Mouse (Mus musculus) testis, postnatal 14 days (tissue): ENCODE measurements around the gene Taf5l.
"Not testable (repeated sequence)": the region's sequence is repeated elsewhere in the genome, so short reads cannot be mapped to it uniquely, and the experiment has no call there.

Experiments used
- DNase-seq: peaks from one replicate; pipeline ENCODE4 v3.0.0; 2021; ENCODE audit warnings: low spot score

Gene Taf5l

DNA sequence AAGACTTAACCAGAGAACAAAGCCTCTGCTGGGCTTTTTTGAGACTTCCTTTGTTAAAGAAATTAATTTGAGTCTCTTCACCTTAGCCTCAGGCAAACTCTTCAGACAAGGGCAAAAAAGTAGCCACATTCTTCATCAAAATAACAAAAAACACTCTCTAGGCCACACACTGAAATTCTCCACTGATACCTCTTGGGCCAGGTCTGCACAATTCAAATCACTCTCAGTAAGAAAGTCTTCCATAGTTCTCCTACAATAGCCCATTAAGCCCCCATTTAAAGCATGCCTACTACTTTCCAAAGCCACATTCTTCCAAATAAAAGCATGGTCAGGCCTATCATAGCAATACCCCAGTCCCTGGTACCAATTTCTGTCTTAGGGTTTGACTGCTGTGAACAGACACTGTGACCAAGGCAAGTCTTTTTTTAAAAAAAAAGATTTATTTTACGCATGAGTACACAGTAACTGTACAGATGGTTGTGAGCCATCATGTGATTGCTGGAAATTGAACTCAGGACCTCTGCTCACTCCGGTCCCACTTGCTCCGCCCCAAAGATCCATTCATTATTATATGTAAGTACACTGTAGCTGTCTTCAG is 9.1 kb downstream of the Taf5l start:
- no peak for DNase-seq

DNA sequence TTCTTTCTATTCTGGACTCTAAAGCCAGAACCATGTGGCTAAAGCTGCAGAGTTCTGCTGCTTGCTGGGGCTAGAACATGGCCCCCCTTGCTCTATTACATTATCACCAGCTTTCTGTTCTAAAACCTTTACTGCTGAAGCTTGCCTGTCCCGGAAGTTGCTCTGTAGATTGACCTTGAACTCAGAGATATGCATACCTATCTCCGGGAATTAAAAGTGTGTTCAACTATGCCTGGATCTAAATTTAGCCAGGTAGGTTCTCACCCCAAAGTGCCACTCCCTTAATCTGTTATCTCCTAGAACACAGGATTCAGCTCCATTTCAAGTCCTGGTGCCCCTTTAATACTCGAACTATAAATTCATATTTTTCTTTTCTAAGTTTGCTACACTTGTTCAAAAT is 9.6 kb downstream of the Taf5l start:
- no peak for DNase-seq

DNA sequence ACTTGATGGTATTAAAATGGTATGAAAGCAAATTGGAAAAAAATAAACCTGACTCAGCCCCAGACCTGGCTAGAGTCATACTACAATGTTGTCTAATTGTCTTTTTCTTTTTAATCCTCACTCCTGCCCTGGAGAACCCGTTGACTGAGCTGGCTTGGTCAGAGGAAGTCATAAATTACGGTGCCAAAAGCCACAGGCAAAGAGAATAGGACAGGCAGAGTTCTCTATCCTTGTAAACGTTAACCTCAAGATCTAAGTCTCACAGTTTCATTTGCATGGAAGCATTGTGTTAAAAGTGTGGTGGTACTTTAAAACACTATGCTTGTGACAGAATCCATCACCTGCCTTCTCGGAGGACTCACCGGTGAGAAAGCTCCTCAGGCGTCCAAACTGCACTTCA is 13.4 kb downstream of the Taf5l start:
- DNase-seq: no peak

DNA sequence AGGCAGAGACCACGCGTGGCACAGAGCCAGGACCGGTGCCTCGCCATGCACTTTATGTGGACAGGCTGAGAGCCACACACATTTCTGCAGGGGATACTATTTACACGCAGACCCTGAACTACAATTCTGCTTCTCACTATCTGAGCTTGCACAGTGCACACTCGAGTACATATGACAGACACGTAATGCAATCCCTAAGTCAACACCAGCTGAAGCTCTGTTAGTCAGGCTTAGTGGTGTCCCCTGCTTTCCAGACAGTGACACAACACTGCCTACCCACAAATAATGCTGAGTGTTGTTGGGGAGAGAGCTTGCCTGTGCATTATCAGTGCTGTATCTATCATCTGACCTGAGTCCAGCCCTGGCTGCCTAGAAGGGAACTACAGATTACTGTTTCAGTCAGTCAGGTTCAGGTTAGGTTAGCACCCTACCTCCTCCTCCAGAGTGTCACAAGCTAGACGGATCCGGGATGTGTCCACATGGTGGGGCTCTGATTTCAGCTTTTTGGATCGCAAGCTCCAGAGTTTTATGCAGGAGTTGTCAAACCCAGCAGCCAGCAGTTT is 18.6 kb downstream of the Taf5l start:
- DNase-seq: no peak

DNA sequence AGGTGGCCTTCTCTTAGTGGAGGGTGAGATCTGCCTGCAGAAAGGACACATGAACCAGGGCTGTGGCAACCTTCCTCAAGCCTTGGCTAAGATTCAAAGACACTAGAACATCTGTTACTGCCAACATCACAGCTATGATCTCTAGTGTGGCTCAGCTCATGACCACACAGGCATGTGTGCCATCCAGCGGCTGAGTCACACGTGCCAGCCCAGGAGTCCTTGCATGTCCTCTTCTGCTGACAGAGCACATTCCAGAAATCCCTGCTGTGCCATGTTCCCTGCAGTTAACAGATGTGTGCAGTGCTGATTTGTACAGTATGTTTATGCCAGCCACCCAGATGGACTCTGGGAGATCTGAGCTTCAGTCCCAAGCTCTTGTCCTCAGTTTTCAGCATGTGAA is 21.6 kb downstream of the Taf5l start:
- DNase-seq: no peak

DNA sequence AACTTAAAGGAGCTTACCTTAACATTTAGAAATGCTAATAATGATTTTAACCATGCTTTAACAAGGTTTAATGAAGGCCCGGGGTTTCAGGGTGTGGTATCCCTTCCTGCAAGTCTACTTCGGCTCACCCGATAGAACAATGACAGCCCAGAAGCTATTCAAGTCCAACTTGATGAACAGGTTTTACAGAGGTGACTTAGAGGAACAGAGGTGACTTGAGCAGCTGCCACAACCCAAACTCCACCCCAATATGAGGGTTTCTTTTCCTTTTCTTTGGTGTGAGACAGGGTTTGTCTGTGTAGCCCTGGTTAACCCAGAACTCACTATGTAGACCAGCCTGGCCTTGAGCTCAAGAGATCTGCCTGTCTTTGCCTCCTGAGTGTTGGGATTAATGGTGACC is 27.2 kb downstream of the Taf5l start:
- DNase-seq: no peak

DNA sequence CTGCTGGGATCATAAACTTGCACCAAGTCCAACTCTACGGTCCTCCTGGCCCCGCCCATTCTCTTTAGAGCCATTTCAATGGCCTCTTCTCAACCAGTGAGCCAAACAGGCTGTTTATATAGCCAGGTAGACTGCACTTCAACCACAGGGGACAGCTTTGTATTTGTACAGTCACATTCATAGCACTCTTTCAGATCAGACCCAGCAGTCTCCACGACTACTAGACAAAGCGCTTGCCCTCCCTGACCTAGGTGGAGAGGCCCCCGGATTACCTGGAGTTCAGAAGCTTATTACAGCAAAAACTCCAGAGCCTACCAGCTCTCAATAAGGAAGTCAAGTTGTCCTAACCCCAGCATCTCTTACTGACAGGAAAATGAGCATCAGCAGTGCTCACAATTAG is 27.6 kb downstream of the Taf5l start:
- DNase-seq: no peak

DNA sequence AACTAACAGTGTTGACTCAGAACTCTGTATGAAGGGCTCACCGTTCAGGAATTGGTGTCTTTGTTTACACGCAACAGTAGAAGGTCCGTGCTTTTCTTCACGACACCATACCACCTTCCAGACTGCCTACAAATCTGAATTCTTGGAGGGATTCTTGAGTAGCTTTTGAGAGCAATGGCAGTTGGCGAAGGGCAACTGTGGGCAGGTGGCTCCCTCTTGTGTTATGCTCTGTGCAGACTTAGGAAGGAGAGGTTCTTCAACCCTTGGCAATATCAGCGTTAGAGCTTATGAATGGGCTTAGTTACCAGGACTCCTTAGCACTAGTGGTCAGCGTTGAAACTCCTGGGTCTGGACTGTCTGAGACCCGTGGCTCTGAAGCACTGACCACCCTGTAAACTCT is 28.6 kb downstream of the Taf5l start:
- no peak for DNase-seq

DNA sequence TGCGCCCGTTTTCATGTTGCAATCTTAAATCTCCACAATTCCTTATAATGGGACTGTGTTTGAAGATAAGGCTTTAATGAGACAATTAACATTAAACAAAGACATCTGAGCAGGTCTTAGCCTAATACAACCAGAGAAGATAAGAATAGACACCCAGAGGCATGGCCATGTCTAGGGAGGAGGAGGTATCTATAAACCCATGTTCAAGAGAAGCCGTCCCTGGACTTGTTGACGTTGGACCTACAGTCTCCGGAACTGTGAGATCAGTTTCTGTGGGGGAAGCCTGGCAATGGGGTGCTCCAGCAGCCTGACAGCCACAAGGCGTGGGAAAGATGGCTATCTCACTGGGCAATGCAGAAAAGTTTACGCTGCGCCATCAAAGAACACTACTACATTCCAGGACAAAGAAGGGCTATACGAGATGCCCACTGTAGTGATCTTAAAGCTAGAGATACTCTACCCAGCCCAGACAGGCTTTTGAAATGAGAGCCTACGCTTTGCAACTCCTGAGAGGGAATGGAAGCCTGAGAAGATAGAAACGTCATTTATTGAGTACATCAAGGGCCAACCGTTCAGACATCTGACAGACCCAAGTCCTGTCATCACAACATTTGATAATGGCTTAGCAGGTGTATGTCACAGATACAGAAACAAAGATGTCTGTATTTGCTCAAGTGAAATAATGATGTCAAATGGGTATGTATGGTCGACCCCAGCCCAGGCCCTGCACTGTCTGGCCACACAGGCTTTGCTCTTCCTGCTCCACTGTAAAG is 30.7 kb downstream of the Taf5l start:
- no peak for DNase-seq

DNA sequence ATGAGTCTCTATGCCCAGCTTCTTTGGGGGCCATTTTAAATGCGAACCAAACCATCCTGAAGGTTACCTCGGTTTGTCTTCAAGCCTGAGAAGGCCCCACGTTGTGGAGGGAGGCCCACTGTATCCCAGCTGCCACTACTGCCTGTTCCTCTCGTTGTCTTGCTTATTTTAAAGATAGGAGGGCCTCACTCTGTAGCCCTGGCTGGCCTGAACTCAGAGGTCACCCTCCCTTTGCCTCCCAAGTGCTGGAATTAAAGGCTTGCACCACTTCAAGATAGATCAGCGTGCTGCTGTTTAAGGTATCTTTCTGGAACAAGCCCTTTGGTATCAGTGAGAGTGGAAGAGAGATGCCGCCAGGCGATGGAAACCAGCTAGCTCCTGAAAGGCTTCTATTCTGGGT is 32.1 kb downstream of the Taf5l start:
- no peak for DNase-seq

DNA sequence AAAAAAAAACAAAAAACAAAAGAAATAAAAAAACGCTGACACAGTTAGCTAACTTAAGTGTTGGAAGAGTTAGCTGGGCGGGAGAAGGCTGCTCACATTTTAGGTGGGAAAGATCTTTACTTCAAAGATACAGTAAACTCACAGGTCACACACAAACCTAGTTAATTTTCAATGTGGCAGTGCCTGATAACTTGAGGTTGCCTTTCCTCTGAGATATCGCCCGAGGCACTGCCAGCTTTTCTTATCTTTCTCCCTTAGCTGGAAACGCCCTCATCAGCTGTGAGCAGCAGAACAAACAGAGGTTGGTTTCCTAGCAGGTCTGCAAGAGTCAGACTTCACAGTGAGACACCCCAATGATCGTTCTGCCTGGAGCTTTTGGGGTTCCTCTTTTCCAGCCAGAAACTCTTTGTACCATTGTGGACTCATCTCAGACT is 32.6 kb downstream of the Taf5l start:
- DNase-seq: no peak

DNA sequence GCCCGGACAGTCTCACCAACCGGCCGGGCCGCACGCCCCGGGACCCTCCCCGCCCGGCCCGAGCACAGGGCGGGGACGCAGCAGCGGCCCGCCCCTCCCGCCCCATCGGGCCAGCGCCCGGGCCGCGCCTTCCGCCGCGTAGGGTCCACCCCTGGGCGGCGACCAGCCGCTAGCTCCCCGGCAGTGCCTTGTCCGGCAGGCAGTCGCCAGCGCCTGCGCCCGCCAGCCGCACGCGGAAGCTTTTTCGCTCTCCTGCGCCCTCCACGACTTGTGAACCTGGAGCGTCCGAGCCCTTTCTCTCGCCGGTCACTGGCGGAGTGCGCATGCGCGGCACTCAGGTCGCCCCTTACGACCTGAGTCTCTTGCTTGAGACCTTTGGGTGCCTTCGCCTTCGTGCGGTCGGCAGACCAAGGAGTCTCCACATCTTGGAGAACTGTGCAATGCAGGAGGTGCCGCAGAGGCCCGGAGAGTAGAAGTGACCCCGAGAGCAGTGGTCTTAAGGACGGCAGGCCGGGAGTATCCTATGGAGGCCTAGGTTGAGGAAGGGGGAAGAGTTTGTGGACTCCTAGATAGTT is 38.3 kb downstream of the Taf5l start, which contains the start of gene Abcb10:
Gene Abcb10 (minus strand): TSS at position 297 of the 575 bp plus-strand sequence.
- peak; percentile 91 for DNase-seq

DNA sequence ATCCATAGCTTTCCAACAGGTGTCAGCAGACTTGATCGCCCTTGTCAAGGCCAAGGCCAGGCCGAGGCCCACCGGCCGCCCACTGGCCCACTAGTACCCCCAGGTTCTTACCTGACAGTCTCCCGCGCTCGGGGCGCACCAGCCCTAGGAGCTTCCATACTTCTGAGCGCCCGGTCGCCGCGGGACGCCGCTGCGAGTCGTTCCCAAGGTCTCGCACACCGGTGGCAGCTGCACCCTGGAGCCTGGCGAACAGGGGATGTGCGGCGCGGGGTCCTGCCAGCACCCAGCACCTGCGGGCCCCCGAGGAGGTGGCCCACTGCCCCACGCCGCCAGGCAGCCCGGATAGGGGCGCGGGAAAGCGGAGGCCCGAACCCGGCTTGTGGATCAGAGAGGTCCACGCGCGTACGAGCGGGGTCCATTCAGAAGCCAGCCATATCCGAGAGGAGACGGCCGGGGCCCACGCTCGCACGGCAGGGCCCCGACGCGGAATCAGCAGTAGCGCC is 38.9 kb downstream of the Taf5l start:
- peak; percentile 24 for DNase-seq

DNA sequence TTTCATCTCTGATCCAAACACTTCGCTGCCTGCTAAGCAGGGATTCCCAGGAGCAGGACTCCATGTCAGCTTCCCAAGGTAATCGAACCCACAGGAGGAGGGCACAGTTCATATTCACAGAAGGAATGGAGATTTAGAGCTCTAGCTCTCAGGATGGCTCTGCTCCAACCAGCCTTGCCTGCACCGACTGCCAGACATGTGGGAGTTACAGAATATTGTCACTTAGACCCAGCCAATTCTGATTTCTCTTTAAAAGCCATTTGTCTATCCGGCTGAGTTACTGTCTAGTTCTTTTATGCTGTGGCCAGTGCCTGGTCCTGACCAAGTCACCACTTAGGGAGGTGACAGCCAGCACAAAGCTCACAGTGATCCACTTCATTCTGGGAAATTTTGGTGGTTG is 39.5 kb downstream of the Taf5l start:
- DNase-seq: peak; percentile 21

DNA sequence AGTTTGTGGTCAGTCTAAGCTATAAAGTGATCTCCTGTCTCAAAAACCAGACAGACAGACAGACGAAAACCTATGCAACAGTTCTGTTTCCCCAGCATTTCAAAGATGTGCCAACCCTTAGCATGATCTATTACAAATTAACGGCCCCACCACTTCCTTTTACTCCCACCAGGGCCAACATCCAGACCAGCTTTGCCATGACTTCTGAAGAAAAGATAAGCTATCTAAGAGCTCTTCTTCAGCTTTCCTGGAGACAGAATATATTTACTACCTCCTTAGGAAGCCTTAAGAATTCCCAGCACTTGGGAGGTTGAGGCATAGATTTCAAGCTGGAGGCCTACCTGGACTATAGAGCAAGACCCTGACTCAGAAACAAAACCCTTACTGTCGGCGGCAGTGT is 41.0 kb downstream of the Taf5l start:
- no peak for DNase-seq

DNA sequence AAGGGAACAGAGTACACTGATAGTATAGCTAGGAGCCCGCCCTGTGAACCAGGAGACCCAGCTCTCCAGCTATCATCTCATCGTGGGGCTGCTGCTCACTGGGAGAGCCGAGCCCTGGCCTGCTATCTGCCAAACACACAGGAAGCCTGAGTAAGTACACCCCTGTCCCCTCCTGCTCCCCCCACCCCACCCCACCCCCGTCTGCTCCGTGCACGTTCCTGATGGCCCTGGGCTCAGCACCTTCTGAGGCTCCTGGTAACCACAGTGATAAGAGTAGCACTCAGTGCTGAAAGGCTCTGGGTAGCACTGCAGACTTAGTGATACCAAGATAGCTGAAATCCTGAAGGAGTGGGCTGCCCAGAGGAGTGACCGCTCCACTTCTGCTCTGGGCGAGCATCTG is 42.3 kb downstream of the Taf5l start:
- DNase-seq: no peak

DNA sequence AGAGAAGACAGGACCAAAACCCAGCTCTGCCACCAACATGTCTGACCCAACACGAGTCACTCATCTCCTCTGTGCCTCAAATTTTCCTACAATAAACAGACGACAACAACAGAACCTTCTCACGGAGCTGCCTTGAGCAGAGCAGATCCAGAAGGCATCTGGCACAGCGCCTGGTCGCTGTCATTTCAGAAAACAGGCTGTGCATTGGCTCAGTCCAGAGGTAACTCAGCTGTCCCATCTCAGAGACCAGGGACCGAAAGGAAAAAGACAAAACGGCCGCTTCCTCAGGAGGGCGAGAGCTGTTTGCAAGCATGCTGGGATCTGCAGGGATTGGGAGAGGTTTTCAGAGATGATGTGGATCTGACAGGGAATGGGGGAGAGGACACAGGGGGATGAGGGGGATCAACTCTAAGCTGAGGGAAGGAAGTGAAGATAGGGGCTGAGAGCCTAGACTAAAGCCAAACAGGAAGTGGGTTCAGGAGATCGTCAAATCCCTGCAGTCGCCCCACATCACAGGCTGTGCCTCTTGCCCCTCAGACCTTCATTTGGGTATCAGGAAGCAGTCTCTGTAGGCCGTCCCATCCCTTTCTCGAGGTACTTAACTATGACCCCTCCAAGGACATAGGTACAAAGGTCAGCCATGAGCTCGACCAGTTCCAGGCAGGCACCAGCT is 42.9 kb downstream of the Taf5l start:
- DNase-seq: no peak

DNA sequence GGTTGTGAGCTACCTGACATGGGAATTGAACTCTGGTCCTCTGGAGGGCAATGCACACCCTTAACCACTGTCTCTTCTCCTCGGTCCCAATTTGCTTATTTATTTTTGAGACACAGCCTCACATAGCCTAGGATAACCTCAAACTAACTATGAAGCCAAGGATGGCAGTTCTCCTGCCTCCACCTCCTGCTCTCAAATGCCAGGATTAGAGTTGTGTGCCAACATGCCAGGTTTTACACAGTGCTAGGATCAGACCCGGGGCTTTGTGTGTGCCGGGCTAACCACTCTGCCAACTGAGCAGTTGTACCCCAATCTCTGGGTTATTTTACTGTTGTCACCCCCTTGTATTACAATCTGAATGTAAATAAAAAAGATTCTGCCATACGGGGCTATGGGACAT is 43.7 kb downstream of the Taf5l start:
- no peak for DNase-seq

DNA sequence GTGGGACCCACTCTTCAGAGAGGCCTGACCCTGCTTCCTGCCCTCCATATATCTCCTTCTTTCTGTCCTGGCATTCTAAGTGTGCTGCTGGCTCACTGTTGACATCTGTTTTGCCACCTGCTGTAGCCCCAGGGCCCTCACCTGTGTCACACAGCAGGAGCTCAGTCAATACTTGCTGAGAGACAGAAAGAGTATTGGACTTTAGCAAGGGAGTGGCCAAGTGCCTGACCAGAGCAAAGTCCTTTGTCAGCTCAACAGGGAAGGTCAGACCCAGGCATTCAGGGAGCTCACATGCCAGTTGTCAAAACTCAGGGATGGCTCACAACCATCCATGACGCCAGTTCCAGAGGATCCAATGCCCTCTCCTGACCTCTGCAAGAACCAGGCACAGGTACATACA is 47.7 kb downstream of the Taf5l start:
- no peak for DNase-seq

DNA sequence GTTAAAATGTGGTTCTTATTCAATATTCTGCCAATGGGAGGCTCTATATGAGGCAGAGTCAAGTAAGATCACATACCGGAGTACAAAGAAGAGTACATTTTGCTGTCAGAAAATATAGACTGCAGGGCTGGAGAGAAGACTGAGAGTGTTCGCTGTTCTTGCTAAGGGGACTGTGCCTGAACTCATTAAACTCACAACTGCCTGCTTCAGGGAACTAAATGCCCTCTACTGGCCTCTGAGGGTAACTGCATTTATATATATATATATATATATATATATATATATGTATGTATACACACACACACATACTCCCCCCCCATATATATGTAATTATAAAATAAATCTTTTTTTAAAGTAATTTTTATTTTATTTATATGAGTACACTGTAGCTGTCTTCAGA is 54.3 kb downstream of the Taf5l start:
- DNase-seq: no peak

DNA sequence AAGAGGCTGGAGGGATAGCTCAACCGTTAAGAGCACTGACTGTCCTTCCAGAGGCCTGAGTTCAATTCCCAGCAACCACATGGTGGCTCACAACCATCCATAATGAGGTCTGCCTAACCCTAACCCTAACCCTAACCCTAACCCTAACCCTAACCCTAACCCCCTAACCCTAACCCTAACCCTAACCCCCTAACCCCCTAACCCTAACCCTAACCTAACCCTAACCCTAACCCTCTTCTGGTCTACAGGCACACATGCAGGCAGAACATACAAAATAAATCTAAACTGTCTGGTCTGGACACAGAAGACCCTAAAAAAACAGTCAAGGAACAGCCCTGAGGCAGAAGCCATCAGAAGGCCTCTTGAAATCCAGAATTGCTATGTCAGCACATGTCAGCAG is 59.8 kb downstream of the Taf5l start:
- no peak for DNase-seq

DNA sequence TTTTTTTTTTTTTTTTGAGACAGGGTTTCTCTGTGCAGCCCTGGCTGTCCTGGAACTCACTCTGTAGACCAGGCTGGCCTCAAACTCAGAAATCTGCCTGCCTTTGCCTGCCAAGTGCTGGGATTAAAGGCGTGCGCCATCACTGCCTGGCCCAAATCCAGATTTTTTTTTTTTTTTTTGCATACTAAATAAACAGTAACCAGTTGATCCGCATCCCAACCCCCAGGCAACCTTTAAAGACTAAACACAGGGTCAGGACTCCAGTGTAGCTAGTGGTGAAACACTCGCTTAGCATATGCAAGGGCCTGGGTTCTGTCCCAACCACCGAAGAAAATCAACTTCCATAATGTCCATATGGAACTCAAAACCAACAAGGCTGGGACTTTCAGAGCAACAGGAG is 60.6 kb downstream of the Taf5l start:
- DNase-seq: not testable (repeated sequence)

DNA sequence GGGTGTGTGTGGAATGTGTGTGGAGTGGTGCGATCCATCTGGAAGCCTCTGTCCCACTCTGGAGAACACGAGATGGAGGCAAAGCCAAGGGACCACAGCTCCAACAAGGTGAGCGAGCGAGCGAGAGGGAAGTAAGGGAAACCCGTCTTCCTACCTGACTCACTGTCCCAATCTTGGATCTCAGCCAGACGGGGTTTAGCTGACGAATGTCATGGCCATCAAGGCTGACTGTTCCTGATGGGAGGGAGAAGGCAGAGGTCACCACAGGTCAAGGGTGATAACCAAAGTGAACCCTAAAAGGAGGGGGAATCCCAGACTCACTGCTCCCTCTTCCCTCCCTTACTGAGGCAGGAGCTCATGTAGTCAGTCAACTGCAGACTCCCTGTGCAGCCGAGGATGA is 61.1 kb downstream of the Taf5l start:
- no peak for DNase-seq
